Mouse (Mus musculus): Measurements from ENCODE around the gene Gm3336.

Gene Gm3336

GRCm38 (mm10) chr8:70763354-70763753 is 45.0 kb downstream of the Gm3336 start:
- no peak for DNase-seq (ENCODE audit: low read depth, low spot score)

DNA sequence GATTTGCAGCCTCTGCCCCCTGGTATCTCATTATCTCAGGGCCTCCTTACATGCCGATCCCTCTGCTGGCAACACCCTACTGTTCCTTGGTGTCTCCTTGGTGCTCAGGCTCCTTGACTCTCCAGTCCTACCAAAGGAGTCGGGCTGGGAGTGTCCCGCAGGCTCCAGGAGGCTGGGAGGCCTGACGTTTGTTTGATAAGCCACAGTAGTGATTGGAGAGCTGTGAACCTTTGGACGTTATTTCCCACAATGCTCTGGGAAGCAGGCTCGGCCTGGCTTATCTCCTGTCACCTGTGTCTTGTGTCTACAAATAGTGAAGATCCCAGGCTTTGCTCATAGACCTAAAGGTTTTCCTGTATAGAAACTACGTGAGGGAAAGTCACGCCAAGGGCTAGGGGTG is 45.7 kb downstream of the Gm3336 start:
- DNase-seq (ENCODE audit: low read depth, low spot score), result no peak

- no peak for DNase-seq (ENCODE audit: low read depth, low spot score)
Observed at GRCm38 (mm10) chr8:70764676-70765075, 46.3 kb downstream of the Gm3336 start.

- DNase-seq (ENCODE audit: low read depth, low spot score), result no peak
Observed at GRCm38 (mm10) chr8:70765329-70765728, 47.0 kb downstream of the Gm3336 start.

DNA sequence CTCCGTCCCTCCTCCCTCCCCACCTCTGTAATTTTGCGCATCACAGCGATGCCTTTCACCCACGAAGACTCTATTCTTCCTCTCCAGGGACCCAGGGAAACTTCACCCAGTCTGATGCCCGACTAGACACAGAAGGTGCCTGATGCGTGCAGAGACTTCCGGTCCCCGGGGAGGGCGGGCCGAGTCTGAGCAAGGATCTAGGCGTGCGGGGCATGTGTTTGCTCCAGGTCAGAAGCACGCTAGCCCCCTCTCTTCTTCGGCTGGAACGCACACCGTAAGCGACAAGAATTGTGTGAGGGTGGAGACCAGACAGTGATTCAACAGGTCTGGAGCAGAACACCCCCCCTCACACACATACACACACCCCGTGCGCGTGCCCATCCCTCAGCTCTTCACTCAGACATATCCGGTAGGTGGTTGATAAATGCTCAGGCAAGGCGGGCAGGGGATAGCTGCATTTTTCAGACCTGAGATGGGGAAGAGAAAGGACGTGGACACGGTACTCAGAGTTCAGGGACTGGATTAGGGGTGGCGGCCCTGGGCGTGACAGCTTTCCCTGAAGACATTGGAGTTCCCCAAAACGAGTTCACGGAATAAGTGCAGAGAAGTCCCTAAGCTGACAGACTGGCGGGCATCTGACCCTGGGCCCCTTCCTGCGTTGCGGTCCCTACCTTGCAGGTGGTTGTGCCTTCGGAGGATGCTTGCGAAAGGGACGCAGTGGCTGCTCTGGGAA is 47.7 kb downstream of the Gm3336 start:
- DNase-seq (ENCODE audit: low read depth, low spot score), result no peak

GRCm38 (mm10) chr8:70766571-70767440 is 48.5 kb downstream of the Gm3336 start:
- DNase-seq (ENCODE audit: low read depth, low spot score), result peak; percentile 78

GRCm38 (mm10) chr8:70767503-70767902 is 49.2 kb downstream of the Gm3336 start:
- no peak for DNase-seq (ENCODE audit: low read depth, low spot score)

- DNase-seq (ENCODE audit: low read depth, low spot score), result no peak
Observed at GRCm38 (mm10) chr8:70768231-70768776, 50.0 kb downstream of the Gm3336 start.

- no peak for DNase-seq (ENCODE audit: low read depth, low spot score)
Observed at GRCm38 (mm10) chr8:70768956-70769355, 50.6 kb downstream of the Gm3336 start.

- DNase-seq (ENCODE audit: low read depth, low spot score), result peak; percentile 98
Observed at GRCm38 (mm10) chr8:70769359-70769758, 51.0 kb downstream of the Gm3336 start.

DNA sequence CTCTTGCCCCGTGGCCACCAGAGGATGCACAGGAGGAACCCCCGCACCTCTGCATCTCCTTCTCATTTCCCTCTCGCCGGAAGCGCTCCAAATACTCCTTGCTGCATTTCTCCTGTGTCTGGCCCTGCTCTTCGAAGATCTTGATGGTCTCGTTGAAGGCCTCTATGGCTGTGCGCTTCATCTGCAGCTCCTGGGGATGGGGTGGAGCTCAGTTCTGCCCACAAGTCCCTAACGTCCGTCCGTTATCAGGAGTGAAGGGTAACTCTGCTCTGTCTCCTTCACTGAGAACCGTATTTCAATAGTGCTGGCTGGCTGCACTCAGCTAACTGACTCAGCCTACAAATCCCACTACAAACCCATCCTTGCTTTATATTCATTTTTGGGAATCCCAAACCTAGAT is 51.5 kb downstream of the Gm3336 start:
- DNase-seq (ENCODE audit: low read depth, low spot score), result no peak

DNA sequence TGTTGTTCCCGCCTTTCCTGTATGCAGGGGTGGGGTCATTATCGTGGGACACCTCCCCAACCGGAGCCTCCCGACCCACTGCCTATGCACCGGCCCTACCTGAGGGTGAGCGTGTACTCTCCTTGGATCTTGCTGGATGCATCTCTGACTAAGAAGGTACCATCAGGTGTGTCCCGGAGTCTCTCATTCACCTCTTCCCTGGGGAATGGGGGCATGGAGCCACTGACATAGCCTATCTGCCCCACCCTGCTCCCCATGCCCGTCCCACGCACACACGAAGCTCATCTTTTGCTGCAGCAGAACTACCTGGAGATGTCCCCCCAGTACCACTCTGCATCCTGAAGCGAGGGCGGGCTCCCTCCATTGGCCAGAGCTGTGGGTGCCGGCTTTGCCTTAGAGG is 52.4 kb downstream of the Gm3336 start:
- no peak for DNase-seq (ENCODE audit: low read depth, low spot score)

DNA sequence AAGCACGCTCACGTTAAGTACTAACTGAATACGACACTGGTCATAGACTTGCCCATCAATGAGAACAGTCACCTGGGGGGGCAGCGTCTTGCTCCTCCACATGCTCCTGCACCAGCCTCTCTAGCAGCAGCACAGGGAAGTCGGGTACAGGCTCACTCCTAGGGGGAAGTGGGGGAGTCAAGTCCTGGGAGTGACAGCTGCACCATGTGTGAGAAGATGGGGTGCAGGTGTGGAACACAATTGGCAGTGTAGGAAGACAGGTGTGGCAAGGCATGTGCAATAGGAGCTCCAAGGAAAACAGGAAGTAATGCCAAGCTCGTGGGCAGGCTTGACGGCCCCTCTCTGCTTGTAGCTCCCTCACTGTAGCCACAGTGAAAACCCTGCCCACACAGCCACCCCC is 52.9 kb downstream of the Gm3336 start:
- DNase-seq (ENCODE audit: low read depth, low spot score), result no peak

DNA sequence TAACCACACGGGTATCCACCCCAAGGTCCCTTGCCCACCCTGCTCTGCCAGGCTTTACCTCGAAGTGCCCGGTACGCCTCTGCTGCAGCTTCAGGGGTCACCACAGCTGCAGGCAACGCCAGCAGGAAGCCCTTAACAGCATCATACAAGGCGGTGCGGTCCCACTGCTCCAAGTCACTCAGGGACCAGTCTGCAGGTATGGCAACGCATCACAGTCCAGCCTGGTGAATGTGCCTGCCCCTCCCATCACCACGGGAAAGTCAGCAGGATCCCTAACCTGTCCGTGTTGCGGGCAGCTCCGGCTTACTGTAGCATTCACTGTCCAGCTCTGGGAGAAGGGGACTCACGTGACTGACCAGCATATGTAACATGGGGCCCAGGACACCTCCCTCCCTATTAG is 53.7 kb downstream of the Gm3336 start:
- no peak for DNase-seq (ENCODE audit: low read depth, low spot score)
